Mouse (Mus musculus) kidney, adult 2 months (tissue): ENCODE data around the gene Ssc5d.

Source experiments
- CTCF ChIP-seq: fragments of 200-500 bp; conservative IDR thresholded peaks from 2 replicates; pipeline ENCODE4 v1.5.1; 2011; ENCODE audit warnings: low read depth, mild to moderate bottlenecking, control low read depth, low read length, moderate library complexity, mixed read lengths; ENCODE audit not compliant: insufficient read depth, insufficient read length
- POLR2A ChIP-seq: fragments of 200-500 bp; IDR thresholded peaks from one replicate; pipeline ENCODE4 v1.6.1; 2011; ENCODE audit warnings: low read depth, low read length, control low read depth

GRCm38 (mm10) chr7:4971710-4972109 lies 46.1 kb downstream of the Ssc5d start:
- TF ChIP-seq CTCF (no peak), POLR2A (no peak)
